15 mouse cellular contexts compared by ENCODE assay signal in the genomic region with DNA sequence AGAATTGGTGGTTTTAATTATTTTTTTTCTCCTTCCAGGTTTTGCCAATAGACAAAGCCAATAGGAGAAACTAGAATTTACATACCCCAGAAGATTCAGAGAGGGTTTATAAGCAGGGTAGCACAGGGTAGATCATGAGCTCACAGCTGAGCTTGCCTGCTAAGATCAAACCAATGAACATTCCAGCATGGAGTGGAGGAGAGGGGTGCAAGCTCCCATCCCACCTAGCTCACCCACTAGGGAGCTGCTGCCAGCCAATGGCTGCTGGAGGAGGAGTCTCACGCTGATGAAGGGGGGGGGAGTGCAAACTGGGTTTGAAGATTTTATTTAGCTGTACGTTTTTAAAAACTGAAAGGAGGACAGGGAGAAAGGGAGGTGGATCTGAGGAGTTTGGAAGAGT.
"Had no signal": no experiment of that assay in that cellular context is flagged by ENCODE, and none has a peak within 500 bp of the region (broad histone marks: within the 10 kb centered on the region; RNA-seq: fewer than 3 reads in every experiment).

No protein-coding gene starts in this region.

- H3K27ac ChIP-seq: kidney, postnatal 0 days; layer of hippocampus, adult 2 months; limb, embryonic 15.5 days; liver, embryonic 14.5 days; macrophage had no signal

- DNase-seq: kidney, adult 2 months; kidney, postnatal 25 days; layer of hippocampus, adult 9-11 months; liver, postnatal 0 days; lung, embryonic 14.5 days; midbrain, embryonic 14.5 days; thymus, postnatal 25 days had no signal

- ATAC-seq: intestine, postnatal 0 days; liver, postnatal 0 days; lung, postnatal 0 days had no signal

- H3K9me3 ChIP-seq: limb, embryonic 15.5 days had no signal

- H3K27me3 ChIP-seq: limb, embryonic 15.5 days had no signal

- H3K4me3 ChIP-seq: layer of hippocampus, adult 2 months; limb, embryonic 15.5 days had no signal

- H3K4me2 ChIP-seq: limb, embryonic 15.5 days; liver, embryonic 11.5 days; lung, embryonic 14.5 days had no signal

- H3K9ac ChIP-seq: limb, embryonic 15.5 days; liver, embryonic 14.5 days; liver, postnatal 0 days; lung, embryonic 14.5 days had no signal
